Mouse (Mus musculus): ENCODE results near the gene Zfp568. TPM values are rescaled to one million over a fixed set of nuclear protein-coding genes. Genes with fewer than 3 reads are reported as not detected.
A peak's percentile ranks its signal among the peaks of the same experiment; 100 is the strongest.
"Not testable (repeated sequence)": the region's sequence is repeated elsewhere in the genome, so short reads cannot be mapped to it uniquely, and the experiment has no call there.

The Zfp568 gene
- polyA plus RNA-seq, 1 experiment from 2014 or later = 15.4 TPM

GRCm38 (mm10) chr7:29959004-29959403 lies 24.8 kb upstream of the Zfp568 start:
- 50% methylated on average over 3 of the region's 3 CpGs for WGBS
- Histone ChIP-seq H3K27ac (no peak overlapping the region), H3K4me1 (peaks cover 4% of the 10 kb centered on the region; the same call in 1 of the 2 replicates), H3K4me3 (no peak overlapping the region), H3K27me3 (no peaks in the 10 kb centered on the region), H3K9ac (no peak overlapping the region), H3K36me3 (no peaks in the 10 kb centered on the region), H3K9me3 (no peaks in the 10 kb centered on the region), H3K4me2 (no peak overlapping the region)
- ATAC-seq (ENCODE audit: borderline replicate concordance, extremely low read depth, low FRiP score, low TSS enrichment) = no peak

GRCm38 (mm10) chr7:29965115-29965810 lies 18.5 kb upstream of the Zfp568 start:
- ATAC-seq (ENCODE audit: borderline replicate concordance, extremely low read depth, low FRiP score, low TSS enrichment); H3K4me1 ChIP-seq; H3K9me3 ChIP-seq; H3K36me3 ChIP-seq; H3K27me3 ChIP-seq; H3K4me2 ChIP-seq; H3K4me3 ChIP-seq; H3K27ac ChIP-seq; H3K9ac ChIP-seq: not testable (repeated sequence)
- 49% methylated on average over 32 of the region's 39 CpGs for WGBS

GRCm38 (mm10) chr7:29970686-29971085 lies 13.1 kb upstream of the Zfp568 start:
- H3K27ac ChIP-seq = no peak overlapping the region
- 0 out of 2 replicates have a peak, but pooled peaks cover 2% of the 10 kb centered on the region for H3K9me3 ChIP-seq

GRCm38 (mm10) chr7:29980761-29981160 lies 3.0 kb upstream of the Zfp568 start:
- H3K36me3 ChIP-seq = 0 out of 2 replicates have a peak, but pooled peaks cover under 1% of the 10 kb centered on the region
- H3K9me3 ChIP-seq = no peaks in the 10 kb centered on the region; the same call in 1 of the 2 replicates
- peak overlapping the region; percentile 48; the same call in 1 of the 2 replicates for H3K27ac ChIP-seq
- H3K27me3 ChIP-seq = no peaks in the 10 kb centered on the region
- WGBS = 100% methylated on average over 1 of the region's 1 CpGs
- no peak overlapping the region for H3K9ac ChIP-seq
- no peak for ATAC-seq (ENCODE audit: borderline replicate concordance, extremely low read depth, low FRiP score, low TSS enrichment)
- H3K4me2 ChIP-seq = no peak overlapping the region
- H3K4me1 ChIP-seq = peaks cover 27% of the 10 kb centered on the region
- no peak overlapping the region for H3K4me3 ChIP-seq

More at GRCm38 (mm10) chr7:29970686-29971085, 13.1 kb upstream of the Zfp568 start:
- Histone ChIP-seq H3K4me2 (no peak overlapping the region), H3K4me1 (no peaks in the 10 kb centered on the region), H3K36me3 (no peaks in the 10 kb centered on the region), H3K9ac (no peak overlapping the region), H3K4me3 (no peak overlapping the region), H3K27me3 (no peaks in the 10 kb centered on the region)
- ATAC-seq (ENCODE audit: borderline replicate concordance, extremely low read depth, low FRiP score, low TSS enrichment) = no peak
- 85% methylated on average over 9 of the region's 9 CpGs for WGBS

- 28% methylated on average over 5 of the region's 5 CpGs for WGBS
- H3K9me3 ChIP-seq = no peaks in the 10 kb centered on the region; the same call in 1 of the 2 replicates
- no peaks in the 10 kb centered on the region for H3K27me3 ChIP-seq
- H3K36me3 ChIP-seq = peaks cover 8% of the 10 kb centered on the region; the same call in 1 of the 2 replicates
- no peak overlapping the region for H3K4me3 ChIP-seq
- H3K4me2 ChIP-seq = no peak overlapping the region
- no peak for ATAC-seq (ENCODE audit: borderline replicate concordance, extremely low read depth, low FRiP score, low TSS enrichment)
- H3K4me1 ChIP-seq = peaks cover 33% of the 10 kb centered on the region
- peak overlapping the region; percentile 48 for H3K27ac ChIP-seq
- H3K9ac ChIP-seq = no peak overlapping the region
These were observed 2.3 kb upstream of the Zfp568 start for GRCm38 (mm10) chr7:29981455-29981854.

- 53% methylated on average over 3 of the region's 3 CpGs for WGBS
- no peaks in the 10 kb centered on the region for H3K27me3 ChIP-seq
- peaks cover 9% of the 10 kb centered on the region for H3K36me3 ChIP-seq
- H3K4me1 ChIP-seq = peaks cover 33% of the 10 kb centered on the region
- peak overlapping the region; percentile 65; the same call in 1 of the 2 replicates for H3K4me2 ChIP-seq
- H3K27ac ChIP-seq = peak overlapping the region; percentile 98
- ATAC-seq (ENCODE audit: borderline replicate concordance, extremely low read depth, low FRiP score, low TSS enrichment) = no peak
- H3K4me3 ChIP-seq = no peak overlapping the region
- H3K9me3 ChIP-seq = no peaks in the 10 kb centered on the region; the same call in 1 of the 2 replicates
- H3K9ac ChIP-seq = no peak overlapping the region
These were observed 1.9 kb upstream of the Zfp568 start for GRCm38 (mm10) chr7:29981860-29982259.

GRCm38 (mm10) chr7:29982341-29982740 lies 1.4 kb upstream of the Zfp568 start:
- no peak for ATAC-seq (ENCODE audit: borderline replicate concordance, extremely low read depth, low FRiP score, low TSS enrichment)
- H3K4me3 ChIP-seq = no peak overlapping the region
- H3K27ac ChIP-seq = peak overlapping the region; percentile 98

GRCm38 (mm10) chr7:29982931-29983330 lies 824 bp upstream of the Zfp568 start:
- WGBS = 19% methylated on average over 6 of the region's 6 CpGs
- H3K4me3 ChIP-seq = peak overlapping the region; percentile 84
- H3K27me3 ChIP-seq = no peaks in the 10 kb centered on the region
- H3K27ac ChIP-seq = peak overlapping the region; percentile 98
- H3K4me1 ChIP-seq = peaks cover 33% of the 10 kb centered on the region
- H3K9me3 ChIP-seq = no peaks in the 10 kb centered on the region; the same call in 1 of the 2 replicates
- no peak for ATAC-seq (ENCODE audit: borderline replicate concordance, extremely low read depth, low FRiP score, low TSS enrichment)
- H3K4me2 ChIP-seq = peak overlapping the region; percentile 65
- H3K36me3 ChIP-seq = peaks cover 20% of the 10 kb centered on the region
- peak overlapping the region; percentile 83 for H3K9ac ChIP-seq

More at GRCm38 (mm10) chr7:29982341-29982740, 1.4 kb upstream of the Zfp568 start:
- Histone ChIP-seq H3K4me1 (peaks cover 33% of the 10 kb centered on the region), H3K4me2 (peak overlapping the region; percentile 65), H3K9me3 (no peaks in the 10 kb centered on the region; the same call in 1 of the 2 replicates), H3K36me3 (peaks cover 14% of the 10 kb centered on the region), H3K27me3 (no peaks in the 10 kb centered on the region), H3K9ac (no peak overlapping the region)
- WGBS = 71% methylated on average over 4 of the region's 4 CpGs

- peaks cover 22% of the 10 kb centered on the region for H3K36me3 ChIP-seq
- H3K27me3 ChIP-seq = no peaks in the 10 kb centered on the region
- peak overlapping the region; percentile 65 for H3K4me2 ChIP-seq
- ATAC-seq (ENCODE audit: borderline replicate concordance, extremely low read depth, low FRiP score, low TSS enrichment) = no peak; the same call in 1 of the 2 replicates
- H3K9ac ChIP-seq = peak overlapping the region; percentile 83
- peaks cover 33% of the 10 kb centered on the region for H3K4me1 ChIP-seq
- H3K27ac ChIP-seq = peak overlapping the region; percentile 98
- WGBS = 1% methylated on average over 8 of the region's 8 CpGs
- no peaks in the 10 kb centered on the region; the same call in 1 of the 2 replicates for H3K9me3 ChIP-seq
- peak overlapping the region; percentile 84 for H3K4me3 ChIP-seq
These were observed 440 bp upstream of the Zfp568 start for GRCm38 (mm10) chr7:29983340-29983689.

- H3K9ac ChIP-seq = no peak overlapping the region
- 85% methylated on average over 8 of the region's 8 CpGs for WGBS
- H3K4me3 ChIP-seq = no peak overlapping the region
- H3K27me3 ChIP-seq = no peaks in the 10 kb centered on the region
- H3K9me3 ChIP-seq = no peaks in the 10 kb centered on the region
- no peak overlapping the region for H3K4me2 ChIP-seq
- H3K27ac ChIP-seq = no peak overlapping the region
- peaks cover 39% of the 10 kb centered on the region for H3K36me3 ChIP-seq
- ATAC-seq (ENCODE audit: borderline replicate concordance, extremely low read depth, low FRiP score, low TSS enrichment) = no peak
- H3K4me1 ChIP-seq = peaks cover 32% of the 10 kb centered on the region
These were observed 2.3 kb downstream of the Zfp568 start for GRCm38 (mm10) chr7:29986101-29986500.

GRCm38 (mm10) chr7:29987551-29987950 lies 3.8 kb downstream of the Zfp568 start:
- Histone ChIP-seq H3K36me3 (peaks cover 51% of the 10 kb centered on the region), H3K4me1 (peaks cover 20% of the 10 kb centered on the region), H3K4me2 (no peak overlapping the region), H3K4me3 (no peak overlapping the region), H3K27me3 (no peaks in the 10 kb centered on the region), H3K9me3 (no peaks in the 10 kb centered on the region), H3K9ac (no peak overlapping the region), H3K27ac (no peak overlapping the region)
- WGBS = 96% methylated on average over 5 of the region's 5 CpGs
- no peak for ATAC-seq (ENCODE audit: borderline replicate concordance, extremely low read depth, low FRiP score, low TSS enrichment)

- Histone ChIP-seq H3K9me3 (no peaks in the 10 kb centered on the region), H3K27me3 (no peaks in the 10 kb centered on the region), H3K4me3 (no peak overlapping the region), H3K9ac (no peak overlapping the region), H3K36me3 (peaks cover 62% of the 10 kb centered on the region), H3K4me1 (peaks cover 13% of the 10 kb centered on the region), H3K27ac (no peak overlapping the region), H3K4me2 (no peak overlapping the region)
- 75% methylated on average over 11 of the region's 11 CpGs for WGBS
- no peak for ATAC-seq (ENCODE audit: borderline replicate concordance, extremely low read depth, low FRiP score, low TSS enrichment)
These were observed 5.3 kb downstream of the Zfp568 start for GRCm38 (mm10) chr7:29989031-29989430.
